ENCODE assay signal across 19 mouse cellular contexts in genomic region chr7:28720753-28721537, GRCm38 (mm10). TPM values are rescaled to one million over a fixed set of nuclear protein-coding genes. Genes with fewer than 3 reads are reported as not detected.
DNase-seq lines count a peak whose midpoint lies in the region; ATAC-seq and TF ChIP-seq lines count a peak whose summit lies in the region.
"Had no signal": no experiment of that assay in that cellular context is flagged by ENCODE, and none has a peak within 500 bp of the region (broad histone marks: within the 10 kb centered on the region; RNA-seq: fewer than 3 reads in every experiment).

No protein-coding gene starts in this region.

- no peaks in the 10 kb centered on the region for H3K4me1 ChIP-seq in lung, adult 2 months (ENCODE audit: control insufficient read depth, insufficient read depth, low read length)
- H3K4me1 ChIP-seq in embryonic facial prominence, embryonic 12.5 days, result peaks cover 19% of the 10 kb centered on the region
- H3K4me1 ChIP-seq in kidney, adult 2 months (ENCODE audit: control insufficient read depth, insufficient read depth, low read length), result no peaks in the 10 kb centered on the region

- peaks cover 4% of the 10 kb centered on the region; the same call in 1 of the 2 replicates for H3K36me3 ChIP-seq in embryonic facial prominence, embryonic 12.5 days
- peaks cover 21% of the 10 kb centered on the region for H3K36me3 ChIP-seq in myocyte (ENCODE audit: control insufficient read depth, insufficient read depth)
- no peaks in the 10 kb centered on the region for H3K36me3 ChIP-seq in kidney, adult 2 months (ENCODE audit: control insufficient read depth, insufficient read depth, low read length)
- H3K36me3 ChIP-seq: intestine, embryonic 15.5 days; midbrain, embryonic 15.5 days had no signal

- TF ChIP-seq POLR2A in lung, adult 2 months (IDR thresholded peaks at IDR 0.05; ENCODE audit: borderline replicate concordance, extremely low read depth, low read depth, low read length), result no peak
- no peak for TF ChIP-seq POLR2A in myocyte (IDR thresholded peaks at IDR 0.05; ENCODE audit: insufficient read length, low read depth)
- no peak for TF ChIP-seq POLR2A in kidney, adult 2 months (IDR thresholded peaks at IDR 0.05; ENCODE audit: low read depth, low read length)

- H3K79me2 ChIP-seq in myocyte (ENCODE audit: control insufficient read depth, insufficient read depth), result peaks cover 20% of the 10 kb centered on the region

- 68% methylated on average over 3 of the region's 3 CpGs for WGBS in lung, adult 2 months
- 50% methylated on average over 3 of the region's 3 CpGs for WGBS in embryonic facial prominence, embryonic 12.5 days
- 89% methylated on average over 3 of the region's 3 CpGs for WGBS in kidney, adult 2 months

- ATAC-seq in embryonic facial prominence, embryonic 12.5 days (ENCODE audit: insufficient number of reproducible peaks, insufficient read depth, low FRiP score, low TSS enrichment), result peak; percentile 55; the same call in 1 of the 2 replicates
- ATAC-seq: forebrain, postnatal 0 days; intestine, embryonic 15.5 days; liver, postnatal 0 days; midbrain, embryonic 15.5 days had no signal

- 0 out of 2 replicates have a peak overlapping the region, but pooled peaks have one; percentile 67 for H3K27ac ChIP-seq in embryonic facial prominence, embryonic 12.5 days
- H3K27ac ChIP-seq in kidney, adult 2 months (ENCODE audit: insufficient read depth, low read depth, low read length), result no peak overlapping the region
- H3K27ac ChIP-seq: intestine, embryonic 15.5 days; midbrain, embryonic 15.5 days had no signal

- no peak for TF ChIP-seq CTCF in lung, adult 2 months (IDR thresholded peaks at IDR 0.05; ENCODE audit: insufficient read depth, low read length)
- no peak for TF ChIP-seq CTCF in kidney, adult 2 months (conservative IDR thresholded peaks at IDR 0.05; ENCODE audit: insufficient read depth, insufficient read length, low read depth, low read length)

- H3ac ChIP-seq in myocyte (ENCODE audit: control insufficient read depth, insufficient read length), result no peak overlapping the region

- H3K9me3 ChIP-seq in embryonic facial prominence, embryonic 12.5 days, result no peaks in the 10 kb centered on the region
- H3K9me3 ChIP-seq: intestine, embryonic 15.5 days; midbrain, embryonic 15.5 days had no signal

- no peak overlapping the region for H3K4me2 ChIP-seq in embryonic facial prominence, embryonic 12.5 days (replicated peaks)
- H3K4me2 ChIP-seq in myocyte (ENCODE audit: low read depth), result peak overlapping the region; percentile 15
- H3K4me2 ChIP-seq: heart, embryonic 11.5 days; intestine, embryonic 15.5 days; midbrain, embryonic 15.5 days had no signal

- no peak overlapping the region for H3K9ac ChIP-seq in embryonic facial prominence, embryonic 12.5 days
- H3K9ac ChIP-seq: forebrain, postnatal 0 days; intestine, embryonic 15.5 days; liver, postnatal 0 days; midbrain, embryonic 15.5 days had no signal

- H3K4me3 ChIP-seq in lung, adult 2 months (replicated peaks; ENCODE audit: extremely low read depth, low read depth, low read length), result no peak overlapping the region
- H3K4me3 ChIP-seq in embryonic facial prominence, embryonic 12.5 days, result no peak overlapping the region
- H3K4me3 ChIP-seq in myocyte, result no peak overlapping the region
- no peak overlapping the region for H3K4me3 ChIP-seq in kidney, adult 2 months (ENCODE audit: insufficient read depth, low read depth, low read length)
- H3K4me3 ChIP-seq: intestine, embryonic 15.5 days; midbrain, embryonic 15.5 days had no signal

- H3K27me3 ChIP-seq in embryonic facial prominence, embryonic 12.5 days, result no peaks in the 10 kb centered on the region
- H3K27me3 ChIP-seq in myocyte (ENCODE audit: control insufficient read depth, insufficient read depth, insufficient read length), result no peaks in the 10 kb centered on the region
- no peaks in the 10 kb centered on the region for H3K27me3 ChIP-seq in kidney, adult 2 months (replicated peaks; ENCODE audit: control insufficient read depth, insufficient read depth, low read length)
- H3K27me3 ChIP-seq: intestine, embryonic 15.5 days; midbrain, embryonic 15.5 days had no signal

- DNase-seq in cerebellum, postnatal 10 days, result peak; percentile 39 to 53
- no peak for DNase-seq in cerebellum, postnatal 25 days
- peak; percentile 42 for DNase-seq in lung, postnatal 10 days
- no peak for DNase-seq in lung, adult 2 months
- DNase-seq in testis, postnatal 10 days (ENCODE audit: low spot score), result no peak
- no peak for DNase-seq in kidney, adult 2 months
- DNase-seq: cerebellum, postnatal 14 days; forebrain, postnatal 0 days; gastrocnemius, postnatal 25 days; heart, postnatal 36 days; kidney, postnatal 10 days; layer of hippocampus, adult 9-11 months; liver, postnatal 0 days; right cerebral cortex, adult 18-20 months had no signal

TF ChIP-seq in myocyte, 11 proteins besides CTCF, POLR2A, EP300 and RAD21:
- TF ChIP-seq E2F4 (IDR thresholded peaks at IDR 0.05; ENCODE audit: insufficient read depth), result no peak
- TF ChIP-seq MYOG (IDR thresholded peaks at IDR 0.05; ENCODE audit: control insufficient read depth in 1 of 3, insufficient read depth in 1 of 3, insufficient read length in 2 of 3, low read depth in 2 of 3), result peak; percentile 61 to 98 (median 88)
- peak in 2 of 3 experiments; percentile 84 for TF ChIP-seq MYOD1 (IDR thresholded peaks at IDR 0.05; ENCODE audit: control insufficient read depth in 1 of 3, insufficient read length in 2 of 3, low read depth in 2 of 3)
- TF ChIP-seq POLR2AphosphoS2 (IDR thresholded peaks at IDR 0.05; ENCODE audit: insufficient read length, low read depth), result no peak
- TF ChIP-seq SRF (IDR thresholded peaks at IDR 0.05; ENCODE audit: control insufficient read depth, insufficient read length, low read depth), result no peak
- TF ChIP-seq USF1 (IDR thresholded peaks at IDR 0.05; ENCODE audit: low read depth), result no peak
- no peak for TF ChIP-seq REST (IDR thresholded peaks at IDR 0.05; ENCODE audit: insufficient read depth, insufficient read length)
- TF ChIP-seq CEBPB (IDR thresholded peaks at IDR 0.05; ENCODE audit: insufficient read depth, poor library complexity, severe bottlenecking), result no peak
- TF ChIP-seq TCF3 (IDR thresholded peaks at IDR 0.05; ENCODE audit: insufficient read length, low read depth), result peak; percentile 50
- no peak for TF ChIP-seq MAX (IDR thresholded peaks at IDR 0.05; ENCODE audit: low read depth)
- TF ChIP-seq TCF12 (IDR thresholded peaks at IDR 0.05; ENCODE audit: insufficient read depth, poor library complexity, severe bottlenecking), result peak; percentile 88

RNA-seq across cellular contexts. Expression of gene Fbxo17, which starts 4.3 kb away (rescaled TPM):
- polyA plus RNA-seq in lung, adult 2 months (2012; rRNA removed), result 6.1 and 7.0 TPM in 2 replicates
- polyA plus RNA-seq in embryonic facial prominence, embryonic 12.5 days (2016; fragmentation: Nextera tagmentation; extraction: Ambion mirVana), result 15.9 and 19.7 TPM in 2 replicates
- polyA plus RNA-seq in myocyte (2012; fragmentation: generic; extraction: Trizol), result 33.1 TPM
- polyA plus RNA-seq in kidney, adult 2 months (2012; rRNA removed), result 1.1 and 1.3 TPM in 2 replicates

RNA-seq across cellular contexts. Expression of gene Mrps12, which starts 20.7 kb away (rescaled TPM):
- polyA plus RNA-seq in lung, adult 2 months (2012; rRNA removed), result 45.9 and 57.2 TPM in 2 replicates
- polyA plus RNA-seq in embryonic facial prominence, embryonic 12.5 days (2016; fragmentation: Nextera tagmentation; extraction: Ambion mirVana), result 135 and 138 TPM in 2 replicates
- polyA plus RNA-seq in myocyte (2012; fragmentation: generic; extraction: Trizol), result 132 TPM
- 79.8 and 96.7 TPM in 2 replicates for polyA plus RNA-seq in kidney, adult 2 months (2012; rRNA removed)

RNA-seq across cellular contexts. Expression of gene Sars2, which starts 20.8 kb away (rescaled TPM):
- 13.6 and 15.8 TPM in 2 replicates for polyA plus RNA-seq in lung, adult 2 months (2012; rRNA removed)
- polyA plus RNA-seq in embryonic facial prominence, embryonic 12.5 days (2016; fragmentation: Nextera tagmentation; extraction: Ambion mirVana), result 29.8 and 32.0 TPM in 2 replicates
- polyA plus RNA-seq in myocyte (2012; fragmentation: generic; extraction: Trizol), result 10.5 TPM
- 19.4 and 22.9 TPM in 2 replicates for polyA plus RNA-seq in kidney, adult 2 months (2012; rRNA removed)

RNA-seq across cellular contexts. Expression of gene Fbxo27, which starts 28.3 kb away (rescaled TPM):
- 3.7 and 3.8 TPM in 2 replicates for polyA plus RNA-seq in lung, adult 2 months (2012; rRNA removed)
- polyA plus RNA-seq in embryonic facial prominence, embryonic 12.5 days (2016; fragmentation: Nextera tagmentation; extraction: Ambion mirVana), result 8.6 and 11.9 TPM in 2 replicates
- not detected for polyA plus RNA-seq in myocyte (2012; fragmentation: generic; extraction: Trizol)
- 1.1 and 1.6 TPM in 2 replicates for polyA plus RNA-seq in kidney, adult 2 months (2012; rRNA removed)

RNA-seq across cellular contexts. Expression of gene Ccer2, which starts 35.0 kb away (rescaled TPM):
- polyA plus RNA-seq in lung, adult 2 months (2012; rRNA removed), result not detected in 2 replicates
- 5.0 and 6.5 TPM in 2 replicates for polyA plus RNA-seq in embryonic facial prominence, embryonic 12.5 days (2016; fragmentation: Nextera tagmentation; extraction: Ambion mirVana)
- not detected for polyA plus RNA-seq in myocyte (2012; fragmentation: generic; extraction: Trizol)
- polyA plus RNA-seq in kidney, adult 2 months (2012; rRNA removed), result not detected in 2 replicates
- polyA plus RNA-seq: heart, embryonic 11.5 days; intestine, embryonic 15.5 days; liver, postnatal 0 days had no signal

Comparison
In these comparisons a context has a peak if more than half of its experiments do, and no peak if none do; other contexts are left out.
1. DNase-seq: peak in cerebellum, postnatal 10 days (2 of 2) and lung, postnatal 10 days (single experiment); none in cerebellum, postnatal 25 days (0 of 2), lung, adult 2 months (single experiment), testis, postnatal 10 days (single experiment) and kidney, adult 2 months (single experiment).